Mouse (Mus musculus) testis, postnatal 14 days (tissue): ENCODE results near the gene Hemk1.

Source experiments
- DNase-seq: peaks from one replicate; pipeline ENCODE4 v3.0.0; 2021; ENCODE audit warnings: low spot score

Gene Hemk1

GRCm38 (mm10) chr9:107338172-107338883, at the start of gene Hemk1:
Gene Hemk1 (minus strand): TSS chr9:107338350.
- peak; percentile 85 for DNase-seq

- no peak for DNase-seq
These were observed 49.6 kb upstream of the Hemk1 start for GRCm38 (mm10) chr9:107387708-107388107.

GRCm38 (mm10) chr9:107386722-107387121, 48.6 kb upstream of the Hemk1 start:
- no peak for DNase-seq

- DNase-seq = no peak
These were observed 46.2 kb upstream of the Hemk1 start for GRCm38 (mm10) chr9:107384396-107384795.

GRCm38 (mm10) chr9:107381723-107382122, 43.6 kb upstream of the Hemk1 start:
- DNase-seq = peak; percentile 41

- DNase-seq = peak; percentile 46
These were observed 39.9 kb upstream of the Hemk1 start for GRCm38 (mm10) chr9:107377961-107378512.

GRCm38 (mm10) chr9:107375451-107375850, 37.3 kb upstream of the Hemk1 start:
- no peak for DNase-seq

GRCm38 (mm10) chr9:107374623-107375022, 36.5 kb upstream of the Hemk1 start:
- peak; percentile 37 for DNase-seq

- no peak for DNase-seq
These were observed 34.3 kb upstream of the Hemk1 start for GRCm38 (mm10) chr9:107372441-107372840.

GRCm38 (mm10) chr9:107370106-107370463, 31.9 kb upstream of the Hemk1 start:
- no peak for DNase-seq

- DNase-seq = no peak
These were observed 31.3 kb upstream of the Hemk1 start for GRCm38 (mm10) chr9:107369270-107370105.

- DNase-seq = no peak
These were observed 30.2 kb upstream of the Hemk1 start for GRCm38 (mm10) chr9:107368302-107368701.

GRCm38 (mm10) chr9:107366644-107367043, 28.5 kb upstream of the Hemk1 start:
- peak; percentile 39 for DNase-seq

GRCm38 (mm10) chr9:107360989-107361388, 22.8 kb upstream of the Hemk1 start:
- DNase-seq = no peak

GRCm38 (mm10) chr9:107357651-107358050, 19.5 kb upstream of the Hemk1 start:
- peak; percentile 73 for DNase-seq

GRCm38 (mm10) chr9:107355870-107356765, 18.0 kb upstream of the Hemk1 start:
- no peak for DNase-seq

- DNase-seq = no peak
These were observed 16.7 kb upstream of the Hemk1 start for GRCm38 (mm10) chr9:107354826-107355225.

- no peak for DNase-seq
These were observed 11.2 kb upstream of the Hemk1 start for GRCm38 (mm10) chr9:107349321-107349720.

GRCm38 (mm10) chr9:107347586-107348183, 9.5 kb upstream of the Hemk1 start:
- DNase-seq = no peak

GRCm38 (mm10) chr9:107346081-107346480, 7.9 kb upstream of the Hemk1 start:
- DNase-seq = no peak

- no peak for DNase-seq
These were observed 5.9 kb upstream of the Hemk1 start for GRCm38 (mm10) chr9:107344027-107344426.
